Mouse (Mus musculus) left cerebral cortex, adult 2 months (tissue): ENCODE measurements around the gene Syne1. TPM values are rescaled to one million over a fixed set of nuclear protein-coding genes. Genes with fewer than 3 reads are reported as not detected.

Experiments
- DNase-seq, 2 experiments: peaks; one replicate each; pipeline ENCODE4 v3.0.0; 2021 to 2022; ENCODE audit warnings: low spot score in 2 of 2, mixed read lengths in 1 of 2; ENCODE audit errors: extremely low spot score in 1 of 2
- H3K27ac ChIP-seq: fragments of 200-600 bp; 2 replicates; pipeline ENCODE4 v1.8.1; 2022
- H3K4me3 ChIP-seq: fragments of 200-600 bp; 2 replicates; pipeline ENCODE4 v1.8.1; 2022
- CTCF ChIP-seq: fragments of 200-600 bp; IDR thresholded peaks from 2 replicates; pipeline ENCODE4 v1.8.1; 2022; ENCODE audit warnings: antibody characterized with exemption, mild to moderate bottlenecking, moderate library complexity
- intact Hi-C: fragments of 180-260 bp; cut with DNase I; formaldehyde crosslinking; loops from one replicate; pipeline ENCODE4 v1.15.1; 2025
- total RNA-seq, 2 experiments: library from RNA; stranded (reverse); gene quantifications; 2 replicates each; pipeline ENCODE4 v1.2.3; 2021

Gene Syne1
- total RNA-seq, 2 experiments from 2014 or later, result 430 to 445 TPM

DNA sequence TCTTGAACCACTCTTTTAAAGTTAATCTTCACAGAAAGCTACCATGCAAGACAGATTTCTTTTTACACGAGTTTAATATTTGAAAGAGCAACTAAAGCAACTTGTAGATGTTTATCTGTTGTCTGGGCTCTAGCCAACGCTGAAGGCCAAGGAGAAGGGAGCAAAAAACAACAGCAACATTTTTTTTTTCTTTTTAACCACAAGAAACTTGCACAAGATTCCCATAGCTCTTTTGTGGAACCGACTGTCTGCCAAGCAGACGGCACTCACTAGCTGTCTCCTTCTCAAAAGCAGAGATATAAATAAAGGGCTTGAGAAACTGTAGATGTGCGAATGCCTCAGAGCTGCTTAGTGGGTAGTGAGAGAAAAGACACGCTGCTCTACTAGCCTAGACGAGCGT is 391.6 kb downstream of the Syne1 start:
- intact Hi-C loops, result loop anchor here (1.0 to 5.0 kb wide), 2 partner anchors 10 to 547 kb away; partner anchors contain the start of gene Esr1
- Histone ChIP-seq H3K4me3 (no peak overlapping the region), H3K27ac (no peak overlapping the region)
- no peak for TF ChIP-seq CTCF
- no peak for DNase-seq

DNA sequence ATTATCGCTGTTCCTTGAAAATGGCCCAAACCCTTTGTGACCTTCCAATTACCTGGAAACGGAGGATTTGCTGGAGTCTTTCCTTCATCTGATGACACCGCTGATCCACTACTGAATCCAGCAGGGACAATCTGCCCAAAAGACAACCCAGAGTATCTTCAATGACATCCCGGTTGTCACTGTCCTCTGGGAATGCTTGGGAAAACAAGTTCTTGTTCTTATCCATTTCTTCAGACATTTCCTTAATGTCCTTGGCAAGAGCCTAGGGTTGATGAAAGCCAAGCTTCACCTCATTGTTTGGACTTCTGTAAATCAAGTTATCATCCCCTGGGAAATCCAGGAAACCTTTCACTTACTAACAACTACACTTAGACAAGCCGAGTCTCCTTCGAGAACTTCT is 398.2 kb downstream of the Syne1 start:
- TF ChIP-seq CTCF, result no peak
- DNase-seq, result no peak
- intact Hi-C loops, result no loop called here

DNA sequence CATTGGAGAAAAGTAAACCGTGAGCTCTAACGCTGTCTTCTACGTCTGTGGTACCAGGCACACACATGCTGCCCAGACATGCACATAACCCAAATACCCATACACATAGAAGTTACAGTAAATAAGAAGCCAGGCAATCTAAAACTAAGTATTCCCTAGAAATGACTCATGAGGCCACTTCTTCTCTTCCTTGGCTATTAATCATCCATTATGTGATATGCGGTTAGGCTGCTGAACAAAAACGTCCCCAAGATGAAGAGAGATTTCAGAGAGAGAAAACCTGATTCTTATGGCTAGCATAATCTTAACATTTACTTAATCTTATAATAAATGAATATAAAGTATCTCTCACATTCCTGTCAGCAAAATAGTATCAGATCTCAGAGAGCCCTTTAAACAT is 409.8 kb downstream of the Syne1 start:
- no peak overlapping the region for H3K27ac ChIP-seq
- no peak for DNase-seq
- intact Hi-C loops, result no loop called here
- TF ChIP-seq CTCF, result no peak
- H3K4me3 ChIP-seq, result no peak overlapping the region

More for the DNA sequence above, 398.2 kb downstream of the Syne1 start:
- H3K4me3 ChIP-seq, result no peak overlapping the region
- no peak overlapping the region for H3K27ac ChIP-seq

DNA sequence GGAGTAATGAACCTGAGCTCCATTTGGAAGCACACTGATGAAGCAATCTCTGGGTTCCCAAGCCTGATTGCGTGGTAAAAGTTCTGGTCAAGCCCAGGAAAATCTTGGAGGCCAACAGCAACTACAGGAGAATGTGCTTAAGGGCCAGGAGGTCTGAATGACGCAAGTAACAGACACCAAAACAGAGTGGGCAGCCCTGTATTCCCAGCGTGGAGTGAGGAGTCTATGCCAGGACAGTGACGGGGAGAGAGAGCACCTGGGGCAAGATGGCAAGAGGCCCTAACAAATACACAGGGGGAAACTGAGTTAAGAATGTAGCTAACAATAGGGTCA is 411.4 kb downstream of the Syne1 start:
- intact Hi-C loops, result no loop called here
- no peak for TF ChIP-seq CTCF
- no peak for DNase-seq

DNA sequence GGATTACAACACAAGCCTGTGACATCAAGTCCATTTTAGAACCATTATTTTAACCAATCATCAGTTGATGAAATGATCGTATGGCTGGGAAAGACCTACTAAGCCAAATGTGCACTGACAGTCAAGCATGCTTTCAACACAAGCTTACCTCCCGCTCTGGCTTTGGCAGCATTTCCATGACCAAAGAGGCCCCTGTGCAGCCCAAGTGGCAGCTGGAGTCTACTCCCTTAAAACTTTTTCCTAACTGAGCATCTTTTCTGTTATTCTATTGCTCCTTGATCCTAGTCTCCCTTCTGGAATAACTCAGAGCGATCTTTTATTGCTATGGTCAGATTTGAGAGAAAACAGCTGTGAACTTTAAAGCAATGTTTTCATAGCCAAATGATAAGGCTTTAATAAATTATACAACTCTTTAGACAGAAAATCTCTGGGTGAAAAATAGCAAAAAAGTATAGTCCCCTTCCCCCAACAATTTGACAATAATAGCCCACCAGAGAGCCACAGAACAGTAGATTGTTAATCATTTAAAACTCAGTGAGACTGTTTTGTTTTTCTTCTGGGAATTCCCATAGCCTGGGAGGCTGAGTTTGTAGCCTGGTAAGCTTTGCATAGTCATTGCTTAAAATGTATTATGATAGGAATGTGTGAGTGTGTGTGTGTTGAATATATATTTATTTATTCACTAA is 411.9 kb downstream of the Syne1 start:
- no peak overlapping the region for H3K4me3 ChIP-seq
- intact Hi-C loops, result no loop called here
- no peak for TF ChIP-seq CTCF

More for the DNA sequence above, 411.4 kb downstream of the Syne1 start:
- Histone ChIP-seq H3K4me3 (no peak overlapping the region), H3K27ac (no peak overlapping the region)

DNA sequence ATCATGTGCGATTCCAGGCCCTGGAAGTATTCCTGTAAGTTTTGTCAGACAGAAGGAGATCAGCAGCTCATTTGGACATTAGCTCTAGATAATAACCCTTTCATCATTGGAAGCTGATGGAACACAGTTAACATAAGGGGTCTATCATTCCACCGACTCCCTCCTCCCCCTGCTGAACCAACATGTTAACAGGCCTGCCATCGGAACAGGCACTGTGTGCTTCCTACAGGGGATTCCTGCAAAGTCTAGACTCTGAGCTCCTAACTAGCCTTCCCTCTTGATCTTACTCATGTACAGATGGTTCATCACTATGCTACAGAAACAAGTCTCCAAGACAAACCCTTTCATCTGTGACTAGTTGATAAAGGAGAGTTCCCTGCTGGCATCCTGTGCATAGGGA is 419.2 kb downstream of the Syne1 start:
- intact Hi-C loops, result no loop called here
- H3K4me3 ChIP-seq, result no peak overlapping the region
- DNase-seq, result no peak
- no peak overlapping the region for H3K27ac ChIP-seq
- TF ChIP-seq CTCF, result no peak

More for the DNA sequence above, 411.9 kb downstream of the Syne1 start:
- DNase-seq, result no peak
- no peak overlapping the region for H3K27ac ChIP-seq

DNA sequence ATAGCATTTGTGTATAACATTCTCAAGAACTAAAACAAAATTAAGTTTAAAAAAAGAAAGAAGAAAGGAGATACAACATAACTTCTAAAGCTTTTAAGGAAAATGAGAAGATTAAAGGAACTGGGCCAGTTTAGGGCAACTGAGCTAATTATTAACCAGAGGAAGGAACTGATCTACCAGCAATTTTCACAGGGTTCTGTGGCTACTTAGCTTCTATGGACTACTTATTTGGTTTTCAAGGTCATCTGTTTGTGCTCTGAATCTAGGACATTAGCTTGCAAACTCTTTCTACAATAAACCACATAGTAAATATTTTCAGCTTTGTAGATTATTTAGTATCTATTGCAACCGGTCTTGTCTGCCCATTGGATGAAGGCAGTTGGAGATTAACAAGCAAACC is 420.8 kb downstream of the Syne1 start:
- H3K27ac ChIP-seq, result no peak overlapping the region
- intact Hi-C loops, result no loop called here
- no peak for TF ChIP-seq CTCF
- no peak for DNase-seq
- no peak overlapping the region for H3K4me3 ChIP-seq

DNA sequence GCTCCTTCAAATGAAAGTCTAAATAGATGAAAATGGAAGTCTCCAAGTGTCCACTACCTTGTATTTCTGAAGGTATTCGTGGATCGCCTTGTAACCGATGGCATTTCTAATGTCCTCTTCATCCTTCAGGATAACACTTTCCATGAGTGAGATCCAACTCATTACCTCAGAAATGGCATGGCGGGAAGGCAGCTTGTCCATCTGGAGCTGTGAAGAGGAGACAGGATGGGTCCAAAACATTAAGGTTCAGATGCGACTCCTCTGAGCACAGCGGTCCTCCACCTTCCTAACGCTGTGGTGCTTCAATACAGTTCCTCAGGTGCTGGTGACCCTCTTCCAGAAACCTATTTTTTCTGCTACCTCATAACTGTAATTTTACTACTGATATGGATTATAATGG is 426.5 kb downstream of the Syne1 start:
- DNase-seq, result no peak
- Histone ChIP-seq H3K4me3 (no peak overlapping the region), H3K27ac (no peak overlapping the region)
- intact Hi-C loops, result no loop called here
- no peak for TF ChIP-seq CTCF

DNA sequence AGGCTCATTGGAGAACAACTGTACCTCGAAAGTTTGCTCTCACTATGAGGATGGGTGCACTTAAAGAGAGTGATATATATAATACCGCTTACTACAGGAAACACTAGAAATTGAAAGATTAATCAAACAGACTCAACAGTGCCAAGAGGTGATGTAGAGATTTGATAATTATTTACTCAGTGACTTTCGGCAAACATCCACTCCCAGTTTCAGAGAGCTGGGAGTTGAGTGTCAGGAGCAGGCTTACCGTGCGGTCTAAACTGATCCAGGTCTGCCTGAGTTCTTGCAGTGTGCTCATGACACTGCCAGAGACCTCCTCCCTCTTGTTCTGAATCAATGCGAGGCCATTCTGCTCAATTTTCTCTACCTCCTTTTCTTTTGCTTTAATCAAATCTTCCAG is 434.6 kb downstream of the Syne1 start:
- no peak overlapping the region for H3K27ac ChIP-seq
- no peak overlapping the region for H3K4me3 ChIP-seq
- TF ChIP-seq CTCF, result no peak
- intact Hi-C loops, result no loop called here
- DNase-seq, result no peak

DNA sequence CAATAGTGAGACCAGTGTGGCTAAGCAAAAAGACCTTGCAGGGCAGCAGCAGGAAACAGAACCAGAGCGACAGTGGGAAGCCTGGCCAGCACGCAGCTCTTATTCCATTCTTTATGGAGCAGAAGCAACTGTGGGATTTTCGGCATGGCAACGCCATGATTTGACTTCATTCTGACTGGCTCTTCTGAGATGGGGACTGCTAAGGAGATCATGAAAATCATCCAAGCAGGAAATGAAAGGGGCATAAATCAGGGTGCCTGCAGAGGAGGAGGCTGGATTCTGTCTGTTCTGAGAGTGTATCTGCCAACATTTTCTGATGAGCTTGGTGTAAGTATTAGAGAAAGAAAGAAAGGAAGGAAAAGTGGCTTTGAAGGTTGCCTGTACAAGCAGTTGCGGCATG is 435.1 kb downstream of the Syne1 start:
- TF ChIP-seq CTCF, result no peak
- Histone ChIP-seq H3K4me3 (no peak overlapping the region), H3K27ac (no peak overlapping the region)
- intact Hi-C loops, result no loop called here
- no peak for DNase-seq

DNA sequence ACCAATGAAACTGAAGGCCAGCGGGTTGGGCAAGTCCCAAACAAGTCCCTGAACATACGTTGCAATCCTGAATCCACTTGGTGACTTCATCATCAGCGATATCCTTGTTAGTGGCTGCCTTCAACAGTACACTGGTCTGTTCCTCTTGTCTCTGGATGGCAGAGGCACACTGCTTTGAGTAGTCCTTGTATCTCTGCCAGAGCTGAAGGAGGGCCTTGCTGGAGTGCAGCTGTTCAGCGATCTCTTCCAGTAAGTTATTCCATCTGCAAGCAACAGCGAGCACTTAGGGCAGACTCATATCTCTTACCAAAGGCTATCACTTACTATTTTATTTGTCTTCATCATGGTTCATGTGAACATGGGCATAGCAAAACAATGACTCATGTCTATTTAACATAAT is 440.5 kb downstream of the Syne1 start:
- intact Hi-C loops, result no loop called here
- Histone ChIP-seq H3K4me3 (no peak overlapping the region), H3K27ac (no peak overlapping the region)
- no peak for DNase-seq
- TF ChIP-seq CTCF, result no peak

DNA sequence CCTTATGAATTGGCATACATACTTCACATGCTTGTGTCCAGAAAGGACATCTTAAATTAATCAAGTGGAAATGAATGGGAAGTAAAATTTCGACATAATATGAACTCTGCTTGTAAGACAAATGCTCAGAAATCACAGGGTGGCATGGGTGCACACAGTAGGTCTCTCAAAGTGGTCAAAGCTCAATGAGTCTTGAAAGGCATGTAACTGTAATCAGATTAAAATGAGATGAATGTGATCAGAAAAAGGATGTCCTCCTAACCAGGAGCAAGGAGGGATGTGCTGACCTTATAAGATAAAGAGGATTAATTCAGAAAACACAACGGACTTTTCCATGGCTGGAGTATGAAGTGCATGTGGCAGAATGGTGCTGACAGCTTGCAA is 453.5 kb downstream of the Syne1 start:
- intact Hi-C loops, result no loop called here
- H3K4me3 ChIP-seq, result no peak overlapping the region
- no peak for DNase-seq
- no peak overlapping the region for H3K27ac ChIP-seq
- no peak for TF ChIP-seq CTCF

DNA sequence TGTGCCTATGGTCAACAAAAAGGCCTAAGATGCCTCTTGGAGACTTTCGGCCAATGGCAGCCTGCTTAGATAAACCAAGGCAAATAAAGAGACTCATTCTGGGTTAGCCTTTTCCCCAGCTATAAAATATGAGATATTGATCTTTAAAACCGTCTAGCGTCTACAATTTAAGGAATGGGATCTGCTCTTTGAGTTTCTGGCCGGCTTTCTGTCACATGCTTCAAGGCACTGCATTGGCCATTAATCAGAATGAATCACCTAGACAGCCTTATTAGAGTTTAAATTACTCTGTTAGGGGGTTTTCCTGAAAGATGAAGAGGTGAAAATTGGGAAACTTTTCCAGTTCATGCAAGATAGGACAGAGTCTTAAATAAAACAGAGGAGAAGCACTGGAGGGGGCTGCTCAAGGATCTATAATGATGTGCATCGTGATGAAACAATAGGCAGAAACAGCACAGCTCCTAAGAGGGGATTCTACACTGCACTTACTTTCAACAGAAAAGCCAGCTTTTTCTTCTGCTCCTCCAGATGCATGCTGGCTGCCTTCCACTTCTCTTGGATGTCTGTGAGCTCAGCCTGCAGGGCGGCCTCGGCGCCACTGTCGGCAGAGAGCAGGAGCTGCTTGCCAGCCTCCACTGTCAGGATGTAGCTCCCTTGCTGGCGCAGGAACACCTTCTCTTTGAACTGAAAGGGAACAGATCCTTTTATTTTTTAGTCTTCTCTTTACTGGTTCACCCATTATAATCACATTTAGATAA is 454.1 kb downstream of the Syne1 start:
- H3K27ac ChIP-seq, result no peak overlapping the region
- intact Hi-C loops, result no loop called here
- no peak overlapping the region for H3K4me3 ChIP-seq
- peak; percentile 32 to 33 for DNase-seq
- no peak; the same call in none of the 2 replicates for TF ChIP-seq CTCF
